Mouse (Mus musculus) ES-E14 (cell line): Measurements from ENCODE around the gene Rpap1. TPM values are rescaled to one million over a fixed set of nuclear protein-coding genes. Genes with fewer than 3 reads are reported as not detected.

Source experiments
- DNase-seq: peaks from one replicate; pipeline ENCODE4 v3.0.0-alpha.2; 2013; ENCODE audit warnings: low read depth, low spot score
- H3K27ac ChIP-seq: 2 replicates; pipeline ENCODE4 v1.5.1; 2012; ENCODE audit warnings: low read depth, mild to moderate bottlenecking, low read length, moderate library complexity, mixed read lengths; ENCODE audit not compliant: poor library complexity, insufficient read depth, severe bottlenecking
- H3K36me3 ChIP-seq: 2 replicates; pipeline ENCODE4 v1.6.1; 2012; ENCODE audit warnings: mild to moderate bottlenecking, low read length, moderate library complexity, mixed read lengths; ENCODE audit not compliant: control insufficient read depth, poor library complexity, insufficient read depth, severe bottlenecking
- H3K4me1 ChIP-seq, 2 experiments: fragments of 150-350 bp in 1 of 2; sonication (generic) in 1 of 2; 2 replicates each; pipeline ENCODE4 v1.6.1; 2012; ENCODE audit warnings: low read length in 2 of 2, mild to moderate bottlenecking in 1 of 2, mixed read lengths in 1 of 2; ENCODE audit not compliant: control insufficient read depth in 2 of 2, insufficient read depth in 2 of 2, poor library complexity in 1 of 2
- H3K4me3 ChIP-seq, 2 experiments: fragments of 150-350 bp in 1 of 2; sonication (generic) in 1 of 2; 2 replicates each; pipeline ENCODE4 v1.5.1; 2012; ENCODE audit warnings: low read length in 2 of 2, low read depth in 1 of 2, mild to moderate bottlenecking in 1 of 2, mixed read lengths in 1 of 2; ENCODE audit not compliant: insufficient read depth in 1 of 2, poor library complexity in 1 of 2, severe bottlenecking in 1 of 2
- H3K9ac ChIP-seq: 2 replicates; pipeline ENCODE4 v1.6.1; 2012; ENCODE audit warnings: low read depth, mild to moderate bottlenecking, low read length, mixed read lengths; ENCODE audit not compliant: poor library complexity, insufficient read depth, severe bottlenecking
- H3K9me3 ChIP-seq: fragments of 150-350 bp; sonication (generic); 2 replicates; pipeline ENCODE4 v1.6.1; 2012; ENCODE audit warnings: low read depth, mild to moderate bottlenecking, low read length; ENCODE audit not compliant: control insufficient read depth, insufficient read depth
- CHD2 ChIP-seq: IDR thresholded peaks from 2 replicates; pipeline ENCODE4 v1.6.1; 2014; ENCODE audit warnings: mild to moderate bottlenecking, low read depth, low read length, inconsistent platforms
- HCFC1 ChIP-seq: IDR thresholded peaks from 2 replicates; pipeline ENCODE4 v1.6.1; 2012; ENCODE audit warnings: low read length, inconsistent platforms, borderline replicate concordance; ENCODE audit not compliant: insufficient read depth
- MAFK ChIP-seq: IDR thresholded peaks from 2 replicates; pipeline ENCODE4 v1.6.1; 2014; ENCODE audit warnings: mild to moderate bottlenecking, low read depth, low read length, inconsistent platforms; ENCODE audit not compliant: insufficient read depth
- ZC3H11A ChIP-seq: IDR thresholded peaks from 2 replicates; pipeline ENCODE4 v1.6.1; 2012; ENCODE audit warnings: low read depth, mild to moderate bottlenecking, inconsistent platforms, low read length, borderline replicate concordance
- ZNF384 ChIP-seq: IDR thresholded peaks from 2 replicates; pipeline ENCODE4 v1.6.1; 2012; ENCODE audit warnings: low read depth, low read length, inconsistent platforms
- in situ Hi-C, 2 experiments: fragments of 600-800 bp; cut with MboI; formaldehyde crosslinking; loops; one replicate each; pipeline ENCODE4 v1.15.1; 2025; ENCODE audit warnings: low sequenced_read_pairs in 2 of 2, inconsistent platforms in 1 of 2; ENCODE audit not compliant: unreplicated experiment in 2 of 2
- total RNA-seq: library from RNA; depleted of rRNA; stranded (reverse); fragments of 300-350 nt; gene quantifications from 2 replicates; pipeline ENCODE4 v1.2.3, GENCODE M21; 2012

Gene Rpap1
- total RNA-seq, 1 experiment, result 46.6 TPM

DNA sequence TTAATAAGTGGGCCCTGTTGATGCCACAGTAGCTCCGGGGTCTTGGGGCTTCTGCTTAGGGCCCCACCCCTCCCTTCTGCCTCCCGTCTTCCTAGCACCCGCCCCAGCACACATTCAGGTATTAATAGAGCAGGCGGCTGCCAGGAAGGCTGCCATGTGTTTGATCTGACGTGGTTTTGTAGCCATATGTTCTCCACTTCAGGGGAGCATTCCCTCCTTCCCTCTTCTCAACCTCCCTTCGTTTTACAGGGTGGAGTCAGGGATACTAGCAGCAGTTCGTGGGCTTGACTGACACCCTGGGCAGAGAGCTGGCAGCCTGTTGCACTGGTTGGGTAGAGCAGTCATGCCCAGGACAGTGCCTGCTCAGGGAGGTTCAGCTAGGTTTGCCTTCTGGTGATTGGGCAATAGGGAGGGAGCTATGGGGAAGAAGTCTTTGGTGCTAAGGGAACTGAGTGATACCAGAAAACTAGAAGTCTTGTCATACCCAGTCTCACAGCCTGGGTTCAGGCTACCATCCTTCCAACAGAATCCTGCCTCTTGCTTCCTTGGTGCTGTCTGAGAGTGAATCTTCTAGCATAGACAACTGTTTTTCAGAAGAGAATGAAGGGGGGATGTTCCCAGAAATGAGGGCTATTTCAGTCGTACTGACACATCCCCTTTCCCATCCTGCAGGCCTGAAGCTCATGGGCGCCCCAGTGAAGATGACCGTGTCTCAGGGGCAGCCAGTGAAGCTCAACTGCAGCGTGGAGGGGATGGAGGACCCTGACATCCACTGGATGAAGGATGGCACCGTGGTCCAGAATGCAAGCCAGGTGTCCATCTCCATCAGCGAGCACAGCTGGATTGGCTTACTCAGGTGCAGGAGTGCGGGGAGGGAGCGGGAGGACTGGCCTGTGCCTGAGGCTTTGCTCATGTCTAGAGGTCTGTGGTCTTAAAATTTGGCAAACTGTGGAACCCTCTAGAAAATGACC lies 13.8 kb upstream of the Rpap1 start:
- H3K4me1 ChIP-seq, result peaks cover 21 to 44% of the 10 kb centered on the region in 2 experiments; a peak in 3 of 4 replicates

DNA sequence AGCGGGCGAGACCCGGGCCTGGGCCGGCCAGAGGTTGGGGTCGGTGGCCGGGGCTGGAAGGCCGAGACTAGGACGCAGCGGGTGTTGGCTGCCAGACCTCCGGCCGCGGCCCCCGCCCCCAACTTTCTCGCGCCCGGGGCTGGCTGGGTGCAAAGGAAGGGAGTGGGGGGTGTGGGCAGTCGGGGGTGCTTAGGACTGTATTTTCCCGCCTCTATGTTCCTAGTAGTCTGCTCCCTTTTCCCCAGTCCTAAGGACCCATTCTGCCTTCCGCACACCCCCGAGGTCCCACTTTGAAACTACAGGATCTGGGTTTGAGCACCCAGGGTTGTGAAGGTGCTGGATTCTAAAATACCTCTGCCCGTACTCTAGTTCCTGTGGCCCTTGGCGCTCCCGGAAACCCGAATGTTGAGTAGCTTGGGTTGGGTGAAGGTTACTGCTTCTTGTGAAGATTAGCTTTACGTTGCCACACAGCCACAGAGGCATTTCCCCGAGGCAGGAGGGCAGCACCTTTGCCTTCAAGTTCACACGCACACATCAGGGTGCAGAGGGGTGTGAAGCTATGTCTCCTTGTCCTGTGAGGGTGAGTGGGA lies 12.7 kb upstream of the Rpap1 start:
- TF ChIP-seq MAFK, result no peak
- TF ChIP-seq ZNF384, result no peak
- TF ChIP-seq HCFC1, result no peak
- TF ChIP-seq ZC3H11A, result no peak
- no peak for TF ChIP-seq CHD2
- Histone ChIP-seq H3K27ac (peak overlapping the region; percentile 32; the same call in 1 of the 2 replicates), H3K9me3 (no peaks in the 10 kb centered on the region), H3K9ac (peak overlapping the region; percentile 88), H3K4me1 (peaks cover 21 to 40% of the 10 kb centered on the region in 2 experiments; a peak in 3 of 4 replicates), H3K4me3 (peak overlapping the region; percentile 88 to 92), H3K36me3 (peaks cover 8% of the 10 kb centered on the region; the same call in 1 of the 2 replicates)
- in situ Hi-C loops, result no loop called here
- no peak for DNase-seq

More for the DNA sequence above, 13.8 kb upstream of the Rpap1 start:
- TF ChIP-seq HCFC1 (no peak), MAFK (no peak), CHD2 (no peak)
- in situ Hi-C loops, result no loop called here
- Histone ChIP-seq H3K9ac (peak overlapping the region; percentile 2; the same call in 1 of the 2 replicates), H3K4me3 (peak overlapping the region; percentile 88 to 92), H3K27ac (no peak overlapping the region), H3K36me3 (peaks cover 9% of the 10 kb centered on the region; the same call in 1 of the 2 replicates), H3K9me3 (no peaks in the 10 kb centered on the region)
- no peak for DNase-seq

DNA sequence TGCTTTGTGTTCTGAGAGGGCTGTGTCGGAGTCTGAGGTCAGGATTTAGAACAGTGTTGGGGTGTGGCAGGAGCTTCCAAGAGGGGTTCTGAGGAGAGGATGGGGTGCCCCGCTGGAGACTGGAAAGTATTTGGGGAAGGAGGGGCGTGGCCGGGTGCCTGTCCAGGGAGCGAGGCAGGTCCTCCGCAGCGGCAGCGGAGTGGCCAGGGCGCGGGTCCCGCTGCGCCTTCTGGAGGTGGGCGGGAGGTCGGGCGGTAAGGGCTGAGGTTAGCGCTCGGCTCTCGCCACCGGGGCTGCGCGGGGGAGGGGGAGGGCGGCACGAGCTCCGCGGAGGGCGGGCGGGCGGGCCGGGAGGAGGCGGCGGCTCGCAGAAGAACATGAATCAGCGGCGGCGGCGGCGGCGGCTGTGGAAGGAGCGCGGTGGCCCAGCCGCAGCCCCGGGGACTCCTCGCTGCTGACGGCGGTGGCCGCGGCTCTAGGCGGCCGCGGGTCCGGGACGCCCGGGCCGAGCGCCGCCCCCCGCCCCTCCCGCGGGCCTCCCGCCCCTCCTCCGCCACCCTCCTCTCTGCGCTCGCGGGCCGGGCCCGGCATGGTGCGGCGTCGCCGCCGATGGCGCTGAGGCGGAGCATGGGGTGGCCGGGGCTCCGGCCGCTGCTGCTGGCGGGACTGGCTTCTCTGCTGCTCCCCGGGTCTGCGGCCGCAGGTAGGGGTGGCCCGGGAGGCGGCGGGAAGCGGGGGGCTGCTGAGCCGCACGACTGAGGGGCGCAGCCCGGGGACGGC lies 12.0 kb upstream of the Rpap1 start:
- Histone ChIP-seq H3K9ac (peak overlapping the region; percentile 88), H3K4me3 (peak overlapping the region; percentile 88 to 92), H3K4me1 (peaks cover 21 to 33% of the 10 kb centered on the region in 2 experiments; a peak in 3 of 4 replicates), H3K36me3 (peaks cover 4% of the 10 kb centered on the region; the same call in 1 of the 2 replicates), H3K27ac (peak overlapping the region; percentile 31; the same call in 1 of the 2 replicates), H3K9me3 (no peaks in the 10 kb centered on the region)
- no peak for DNase-seq
- TF ChIP-seq CHD2 (no peak), ZC3H11A (no peak), HCFC1 (no peak), MAFK (no peak), ZNF384 (no peak)
- in situ Hi-C loops, result no loop called here

DNA sequence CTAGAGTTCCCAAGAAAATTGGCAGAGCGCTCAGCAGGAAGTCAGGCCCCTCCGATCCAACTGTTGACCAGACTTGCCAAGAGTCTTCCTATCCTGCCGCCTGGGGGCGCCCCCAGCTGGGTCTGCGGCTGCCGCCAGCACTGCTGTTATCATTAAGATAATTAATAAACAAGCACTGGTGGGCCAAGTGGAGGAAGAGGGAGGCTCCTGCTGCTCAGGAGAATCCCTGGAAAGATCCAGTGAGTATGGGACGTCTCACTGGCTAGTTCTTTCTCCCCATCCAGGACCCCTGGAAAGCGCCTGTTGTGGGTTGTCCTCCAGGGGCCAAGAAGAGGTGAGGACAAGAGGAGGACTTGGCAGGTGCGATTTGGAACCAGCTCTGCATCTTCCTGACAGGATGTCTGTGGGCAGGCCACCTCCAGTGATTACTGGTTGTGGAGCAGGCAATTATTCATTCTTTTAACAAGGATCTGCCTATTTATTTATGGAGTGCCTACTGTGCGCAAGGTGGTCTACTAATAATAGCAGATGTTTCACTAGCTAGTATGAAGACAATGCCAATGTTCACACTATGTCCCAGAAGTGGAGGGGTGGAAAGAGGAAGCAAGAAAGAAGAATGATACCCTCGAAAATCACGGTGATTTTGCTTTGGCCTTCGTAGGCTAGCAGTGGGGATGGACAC lies 11.1 kb upstream of the Rpap1 start:
- H3K9me3 ChIP-seq, result no peaks in the 10 kb centered on the region
- no peak overlapping the region for H3K27ac ChIP-seq
- peaks cover 13 to 27% of the 10 kb centered on the region in 2 experiments; a peak in 3 of 4 replicates for H3K4me1 ChIP-seq
- no peak for TF ChIP-seq CHD2
- 0 out of 2 replicates have a peak, but pooled peaks have one; percentile 4 for TF ChIP-seq ZC3H11A
- peaks cover 2% of the 10 kb centered on the region; the same call in 1 of the 2 replicates for H3K36me3 ChIP-seq
- in situ Hi-C loops, result no loop called here
- no peak overlapping the region for H3K9ac ChIP-seq
- no peak for DNase-seq
- H3K4me3 ChIP-seq, result peak overlapping the region; percentile 88 to 92; a peak in 2 of 4 replicates
